Mouse (Mus musculus) erythroblast, embryonic 14.5 days (primary cell): ENCODE measurements around the gene Adam8.

Source experiments
- GATA1 ChIP-seq: IDR thresholded peaks from 2 replicates; pipeline ENCODE4 v1.6.1; 2012; ENCODE audit warnings: low read length, inconsistent platforms, mixed read lengths
- TAL1 ChIP-seq: IDR thresholded peaks from 3 replicates; pipeline ENCODE4 v1.6.1; 2012; ENCODE audit warnings: low read length, inconsistent platforms, mixed read lengths

- no peak for TF ChIP-seq GATA1
- no peak for TF ChIP-seq TAL1
Measured at GRCm38 (mm10) chr7:139940476-139941209, 51.7 kb downstream of the Adam8 start.
